Mouse (Mus musculus) lung, embryonic 16.5 days (tissue): ENCODE results near the gene Plekhj1. TPM values are rescaled to one million over a fixed set of nuclear protein-coding genes. Genes with fewer than 3 reads are reported as not detected.

Experiments
- ATAC-seq: fragments of 200-750 bp; cut with Nextera tagmentation; 2 replicates; pipeline ENCODE4 v1.8.0; 2017; ENCODE audit warnings: low read depth, mild to moderate bottlenecking, moderate library complexity
- H3K27ac ChIP-seq: fragments of 300-500 bp; sonication (generic); 2 replicates; pipeline ENCODE4 v1.5.1; 2014; ENCODE audit warnings: mild to moderate bottlenecking, control low read depth, low read length
- H3K27me3 ChIP-seq: fragments of 300-500 bp; sonication (generic); 2 replicates; pipeline ENCODE4 v1.6.1; 2014; ENCODE audit warnings: low read depth, low read length, mixed read lengths; ENCODE audit not compliant: control insufficient read depth, insufficient read depth
- H3K36me3 ChIP-seq: fragments of 300-500 bp; sonication (generic); 2 replicates; pipeline ENCODE4 v1.6.1; 2014; ENCODE audit warnings: low read length; ENCODE audit not compliant: control insufficient read depth, insufficient read depth
- H3K4me1 ChIP-seq: fragments of 300-500 bp; sonication (generic); replicated peaks from 2 replicates; pipeline ENCODE4 v1.6.1; 2014; ENCODE audit warnings: low read length, mixed read lengths; ENCODE audit not compliant: control insufficient read depth, insufficient read depth
- H3K4me2 ChIP-seq: fragments of 300-500 bp; sonication (generic); 2 replicates; pipeline ENCODE4 v1.6.1; 2014; ENCODE audit warnings: low read depth, low read length, control low read depth
- H3K4me3 ChIP-seq: fragments of 300-500 bp; sonication (generic); 2 replicates; pipeline ENCODE4 v1.5.1; 2014; ENCODE audit warnings: mild to moderate bottlenecking, low read length, control low read depth
- H3K9ac ChIP-seq: fragments of 300-500 bp; sonication (generic); 2 replicates; pipeline ENCODE4 v1.6.1; 2014; ENCODE audit warnings: low read length, control low read depth
- H3K9me3 ChIP-seq: fragments of 300-500 bp; sonication (generic); 2 replicates; pipeline ENCODE4 v1.6.1; 2016; ENCODE audit warnings: low read length; ENCODE audit not compliant: control insufficient read depth
- WGBS: fragments of 180-500 bp; shearing (Covaris S2); extraction: QIAGEN DNeasy Blood & Tissue Kit; methylation state at CpG from one replicate; pipeline ENCODE4 v1.1.7; 2014; 5-methylcytosine and 5-hydroxymethylcytosine counted together
- polyA plus RNA-seq: library from polyadenylated mRNA; unstranded; fragments of >200 nt; fragmentation: Nextera tagmentation; extraction: Ambion mirVana; gene quantifications from 2 replicates; pipeline ENCODE4 v1.2.1, GENCODE M21; 2015

Gene Plekhj1
- polyA plus RNA-seq, 1 experiment from 2014 or later = 100 TPM

GRCm38 (mm10) chr10:80775731-80776130 is 22.7 kb downstream of the Plekhj1 start:
- no peak overlapping the region for H3K27ac ChIP-seq
- WGBS = 88% methylated on average over 4 of the region's 4 CpGs
- H3K4me2 ChIP-seq = no peak overlapping the region
- H3K9me3 ChIP-seq = no peaks in the 10 kb centered on the region
- no peak for ATAC-seq
- H3K4me3 ChIP-seq = no peak overlapping the region
- peaks cover 51% of the 10 kb centered on the region for H3K36me3 ChIP-seq
- H3K9ac ChIP-seq = no peak overlapping the region
- no peaks in the 10 kb centered on the region for H3K4me1 ChIP-seq
- no peaks in the 10 kb centered on the region for H3K27me3 ChIP-seq

DNA sequence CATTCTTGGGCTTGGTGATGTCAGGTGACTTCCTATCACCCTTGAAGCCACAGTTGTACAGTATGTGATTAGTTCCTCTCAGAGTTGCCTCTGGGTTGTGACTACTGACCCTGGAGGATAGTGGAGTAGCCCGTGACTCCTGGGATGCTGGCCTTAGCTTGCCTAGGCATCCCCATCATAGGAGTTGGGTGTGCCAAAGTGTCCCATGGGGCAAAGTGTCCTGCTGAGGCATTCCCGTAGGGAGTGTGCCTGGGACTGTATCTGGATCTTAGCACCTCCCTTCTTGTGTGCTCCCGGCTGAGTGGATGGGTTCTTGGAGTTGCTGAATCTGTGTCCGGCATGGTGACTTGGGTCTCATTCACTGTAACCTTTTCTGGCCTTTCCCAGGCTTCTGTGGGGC is 23.4 kb downstream of the Plekhj1 start:
- WGBS = 91% methylated on average over 4 of the region's 4 CpGs
- Histone ChIP-seq H3K9ac (no peak overlapping the region), H3K4me1 (no peaks in the 10 kb centered on the region), H3K9me3 (no peaks in the 10 kb centered on the region), H3K36me3 (peaks cover 47% of the 10 kb centered on the region), H3K27ac (no peak overlapping the region), H3K4me3 (no peak overlapping the region), H3K27me3 (no peaks in the 10 kb centered on the region), H3K4me2 (no peak overlapping the region)
- peak; percentile 11; the same call in 1 of the 2 replicates for ATAC-seq

GRCm38 (mm10) chr10:80774549-80774948 is 23.9 kb downstream of the Plekhj1 start:
- H3K4me1 ChIP-seq = no peaks in the 10 kb centered on the region
- no peak overlapping the region for H3K9ac ChIP-seq
- 58% methylated on average over 2 of the region's 2 CpGs for WGBS
- H3K4me3 ChIP-seq = no peak overlapping the region
- H3K27me3 ChIP-seq = no peaks in the 10 kb centered on the region
- peak; percentile 75 for ATAC-seq
- peaks cover 47% of the 10 kb centered on the region for H3K36me3 ChIP-seq
- H3K27ac ChIP-seq = peak overlapping the region; percentile 29; the same call in 1 of the 2 replicates
- no peaks in the 10 kb centered on the region for H3K9me3 ChIP-seq
- no peak overlapping the region for H3K4me2 ChIP-seq

DNA sequence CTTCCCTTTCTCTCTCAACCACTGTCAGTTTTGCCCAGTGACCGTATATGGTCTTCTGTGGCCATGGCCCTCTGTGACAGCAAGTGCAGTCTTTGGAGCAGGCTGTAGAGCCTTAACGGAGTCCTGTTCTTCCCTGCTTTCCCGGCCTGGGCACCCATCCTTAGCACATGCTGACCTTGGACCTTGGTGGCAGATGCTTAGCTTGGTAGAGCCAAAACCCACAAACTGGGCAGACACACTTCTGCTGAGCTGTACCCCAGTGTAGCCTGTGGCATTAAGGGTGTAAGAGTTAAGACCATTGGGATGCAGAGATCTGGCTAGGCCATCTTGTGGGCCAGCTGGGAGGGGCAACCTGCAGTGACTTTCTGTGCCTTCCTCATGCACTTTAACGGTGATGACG is 24.6 kb downstream of the Plekhj1 start:
- H3K4me3 ChIP-seq = no peak overlapping the region
- H3K4me2 ChIP-seq = no peak overlapping the region
- 78% methylated on average over 5 of the region's 5 CpGs for WGBS
- H3K36me3 ChIP-seq = peaks cover 45% of the 10 kb centered on the region
- H3K27me3 ChIP-seq = no peaks in the 10 kb centered on the region
- ATAC-seq = no peak
- no peak overlapping the region for H3K9ac ChIP-seq
- H3K4me1 ChIP-seq = no peaks in the 10 kb centered on the region
- H3K27ac ChIP-seq = no peak overlapping the region
- H3K9me3 ChIP-seq = no peaks in the 10 kb centered on the region

DNA sequence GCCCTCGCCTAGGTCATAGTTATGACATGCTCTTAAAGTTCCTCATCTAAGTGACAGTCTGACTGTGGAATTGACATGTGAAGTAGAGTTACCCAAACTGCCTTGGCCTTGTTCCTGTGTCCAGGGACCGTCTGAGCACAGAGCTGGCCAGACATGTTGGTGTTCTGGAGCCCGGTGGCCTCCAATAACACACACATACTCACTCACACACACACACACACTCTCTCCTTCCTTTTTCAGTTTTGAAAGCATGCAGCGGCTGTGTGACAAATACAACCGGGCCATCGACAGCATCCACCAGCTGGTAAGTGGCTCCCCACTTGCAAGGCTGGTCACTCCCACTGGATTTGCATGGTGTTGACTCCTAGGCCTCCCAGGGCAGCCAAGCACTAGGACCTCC is 30.1 kb downstream of the Plekhj1 start:
- no peak for ATAC-seq

GRCm38 (mm10) chr10:80766161-80766815 is 32.1 kb downstream of the Plekhj1 start:
- H3K27me3 ChIP-seq = no peaks in the 10 kb centered on the region
- H3K27ac ChIP-seq = peak overlapping the region; percentile 77
- 54% methylated on average over 10 of the region's 10 CpGs for WGBS
- H3K9ac ChIP-seq = 0 out of 2 replicates have a peak overlapping the region, but pooled peaks have one; percentile 9
- H3K4me3 ChIP-seq = no peak overlapping the region
- peaks cover 22% of the 10 kb centered on the region for H3K36me3 ChIP-seq
- no peaks in the 10 kb centered on the region for H3K9me3 ChIP-seq
- peak; percentile 75 for ATAC-seq
- no peak overlapping the region for H3K4me2 ChIP-seq
- H3K4me1 ChIP-seq = peaks cover 8% of the 10 kb centered on the region

More for the DNA sequence above, 30.1 kb downstream of the Plekhj1 start:
- WGBS = 94% methylated on average over 6 of the region's 6 CpGs
- H3K27me3 ChIP-seq = no peaks in the 10 kb centered on the region
- H3K9me3 ChIP-seq = no peaks in the 10 kb centered on the region
- H3K4me1 ChIP-seq = peaks cover 8% of the 10 kb centered on the region
- no peak overlapping the region for H3K4me2 ChIP-seq
- H3K9ac ChIP-seq = no peak overlapping the region
- no peak overlapping the region for H3K4me3 ChIP-seq
- H3K36me3 ChIP-seq = peaks cover 37% of the 10 kb centered on the region
- H3K27ac ChIP-seq = no peak overlapping the region

- peak overlapping the region; percentile 77 for H3K27ac ChIP-seq
- H3K4me2 ChIP-seq = no peak overlapping the region
- peaks cover 18% of the 10 kb centered on the region for H3K36me3 ChIP-seq
- no peaks in the 10 kb centered on the region for H3K27me3 ChIP-seq
- H3K9me3 ChIP-seq = no peaks in the 10 kb centered on the region
- peak; percentile 17; the same call in 1 of the 2 replicates for ATAC-seq
- H3K9ac ChIP-seq = 0 out of 2 replicates have a peak overlapping the region, but pooled peaks have one; percentile 9
- peaks cover 12% of the 10 kb centered on the region for H3K4me1 ChIP-seq
- no peak overlapping the region for H3K4me3 ChIP-seq
- 54% methylated on average over 2 of the region's 2 CpGs for WGBS
Measured at GRCm38 (mm10) chr10:80765746-80766145, 32.7 kb downstream of the Plekhj1 start.

GRCm38 (mm10) chr10:80763502-80763901 is 34.9 kb downstream of the Plekhj1 start:
- Histone ChIP-seq H3K4me1 (peaks cover 15% of the 10 kb centered on the region), H3K9ac (no peak overlapping the region), H3K4me2 (no peak overlapping the region), H3K4me3 (no peak overlapping the region), H3K27me3 (no peaks in the 10 kb centered on the region), H3K36me3 (peaks cover 12% of the 10 kb centered on the region), H3K27ac (no peak overlapping the region), H3K9me3 (no peaks in the 10 kb centered on the region)
- 88% methylated on average over 2 of the region's 2 CpGs for WGBS
- ATAC-seq = no peak

DNA sequence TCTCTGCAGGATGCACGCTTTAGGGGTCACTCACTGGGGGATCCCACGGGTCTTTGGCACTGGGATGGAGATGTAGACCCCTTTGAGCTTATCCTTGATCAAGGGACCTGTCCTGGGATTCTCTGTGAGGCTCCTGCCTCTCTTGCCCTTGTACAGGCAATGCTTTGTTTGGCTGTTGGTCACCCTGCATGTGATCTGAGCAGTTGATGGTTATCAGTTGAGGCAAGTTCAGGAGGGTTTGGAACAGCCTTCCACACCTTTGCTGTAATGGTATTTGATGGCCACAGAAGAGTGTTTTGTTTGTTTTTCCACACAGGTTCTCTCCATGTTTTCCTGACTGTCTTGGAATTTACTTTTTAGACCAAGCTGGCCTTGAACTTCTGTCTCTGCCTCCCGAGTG is 36.6 kb downstream of the Plekhj1 start:
- Histone ChIP-seq H3K9ac (no peak overlapping the region), H3K27me3 (no peaks in the 10 kb centered on the region), H3K36me3 (no peaks in the 10 kb centered on the region; the same call in 1 of the 2 replicates), H3K4me1 (peaks cover 26% of the 10 kb centered on the region), H3K27ac (no peak overlapping the region), H3K4me3 (no peak overlapping the region), H3K4me2 (no peak overlapping the region), H3K9me3 (no peaks in the 10 kb centered on the region)
- no peak for ATAC-seq
- WGBS = 56% methylated on average over 3 of the region's 3 CpGs
